9 mouse cellular contexts compared by ENCODE assay signal in genomic region chr5:34538527-34538926, GRCm38 (mm10). TPM values are rescaled to one million over a fixed set of nuclear protein-coding genes. Genes with fewer than 3 reads are reported as not detected.
DNase-seq lines count a peak whose midpoint lies in the region; ATAC-seq and TF ChIP-seq lines count a peak whose summit lies in the region.
"Had no signal": no experiment of that assay in that cellular context is flagged by ENCODE, and none has a peak within 500 bp of the region (broad histone marks: within the 10 kb centered on the region; RNA-seq: fewer than 3 reads in every experiment).

No protein-coding gene starts in this region.

- H3K27ac ChIP-seq in forebrain, postnatal 0 days (ENCODE audit: low read depth, low read length) = no peak overlapping the region
- no peak overlapping the region for H3K27ac ChIP-seq in forebrain, embryonic 11.5 days (ENCODE audit: low read depth, low read length)

- no peak overlapping the region for H3K4me3 ChIP-seq in forebrain, postnatal 0 days (ENCODE audit: low read depth, low read length)
- no peak overlapping the region for H3K4me3 ChIP-seq in forebrain, embryonic 11.5 days (ENCODE audit: low read depth, low read length)
- H3K4me3 ChIP-seq: myocyte had no signal

- no peak for ATAC-seq in forebrain, postnatal 0 days
- no peak for ATAC-seq in forebrain, embryonic 11.5 days (replicated peaks; ENCODE audit: low FRiP score)
- ATAC-seq in erythroid progenitor cell, adult 5-6 weeks (replicated peaks; ENCODE audit: low FRiP score, poor library complexity, severe bottlenecking) = no peak
- ATAC-seq in monocyte, adult 5-6 weeks (replicated peaks; ENCODE audit: insufficient number of reproducible peaks, low FRiP score, low TSS enrichment, poor library complexity, severe bottlenecking) = no peak

- H3K4me1 ChIP-seq in forebrain, postnatal 0 days (ENCODE audit: insufficient read depth) = no peaks in the 10 kb centered on the region
- H3K4me1 ChIP-seq in forebrain, embryonic 11.5 days (replicated peaks; ENCODE audit: control insufficient read depth, insufficient read depth, low read length) = no peaks in the 10 kb centered on the region

- H3K9ac ChIP-seq in forebrain, postnatal 0 days = no peak overlapping the region
- H3K9ac ChIP-seq in forebrain, embryonic 11.5 days (ENCODE audit: low read length) = no peak overlapping the region

- WGBS in forebrain, postnatal 0 days = 36% methylated on average over 5 of the region's 5 CpGs
- WGBS in forebrain, embryonic 11.5 days = 34% methylated on average over 5 of the region's 5 CpGs

- no peak overlapping the region for H3K4me2 ChIP-seq in forebrain, postnatal 0 days (ENCODE audit: low read depth)
- no peak overlapping the region for H3K4me2 ChIP-seq in forebrain, embryonic 11.5 days (ENCODE audit: low read depth, low read length, severe bottlenecking)

- H3K9me3 ChIP-seq in forebrain, postnatal 0 days (ENCODE audit: low read length) = no peaks in the 10 kb centered on the region
- no peaks in the 10 kb centered on the region for H3K9me3 ChIP-seq in forebrain, embryonic 11.5 days (ENCODE audit: control insufficient read depth, low read length)

- peak; percentile 24 for TF ChIP-seq CTCF in forebrain, postnatal 0 days (IDR thresholded peaks at IDR 0.05; ENCODE audit: low read depth)

- no peaks in the 10 kb centered on the region for H3K36me3 ChIP-seq in forebrain, postnatal 0 days (ENCODE audit: insufficient read depth)
- no peaks in the 10 kb centered on the region for H3K36me3 ChIP-seq in forebrain, embryonic 11.5 days (ENCODE audit: control insufficient read depth, insufficient read depth, low read length)

- DNase-seq in forebrain, postnatal 0 days = no peak
- no peak for DNase-seq in forebrain, embryonic 11.5 days (ENCODE audit: low spot score)
- DNase-seq in A20 (ENCODE audit: low read depth, low spot score) = peak; percentile 57
- DNase-seq in embryo, embryonic 11 days = peak; percentile 38
- DNase-seq in mesoderm, embryonic 11.5 days (ENCODE audit: low read depth, low spot score) = peak; percentile 13
- no peak for DNase-seq in frontal cortex, postnatal 25 days (ENCODE audit: low spot score in 2 of 2)

- H3K27me3 ChIP-seq in forebrain, postnatal 0 days (ENCODE audit: insufficient read depth, low read length) = no peaks in the 10 kb centered on the region
- no peaks in the 10 kb centered on the region for H3K27me3 ChIP-seq in forebrain, embryonic 11.5 days (ENCODE audit: control insufficient read depth, insufficient read depth, low read length)

RNA-seq across cellular contexts. Expression of gene Sh3bp2, which starts 12.9 kb away (rescaled TPM):
- total RNA-seq in forebrain, postnatal 0 days (2014; rRNA removed) = 37.6 and 43.7 TPM in 2 replicates
- polyA plus RNA-seq in forebrain, postnatal 0 days (2015; fragmentation: Nextera tagmentation; extraction: Ambion mirVana) = 21.5 and 21.8 TPM in 2 replicates
- 10.4 and 10.7 TPM in 2 replicates for polyA plus RNA-seq in forebrain, embryonic 11.5 days (2014; fragmentation: Nextera tagmentation; extraction: Ambion mirVana)
- 1.7 and 4.3 TPM in 2 replicates for total RNA-seq in erythroid progenitor cell, adult 5-6 weeks (2015; ENCODE audit: low replicate concordance)
- 3.9 and 6.0 TPM in 2 replicates for total RNA-seq in erythroid progenitor cell, adult 5-6 weeks (2017; ENCODE audit: low replicate concordance)
- 80.1 to 108 TPM (median 88.7 TPM) in 3 replicates for total RNA-seq in monocyte, adult 5-6 weeks (2017)

RNA-seq across cellular contexts. Expression of gene Tnip2, which starts 24.7 kb away (rescaled TPM):
- 7.2 and 9.7 TPM in 2 replicates for total RNA-seq in forebrain, postnatal 0 days (2014; rRNA removed)
- polyA plus RNA-seq in forebrain, postnatal 0 days (2015; fragmentation: Nextera tagmentation; extraction: Ambion mirVana) = 4.9 and 9.4 TPM in 2 replicates
- polyA plus RNA-seq in forebrain, embryonic 11.5 days (2014; fragmentation: Nextera tagmentation; extraction: Ambion mirVana) = 5.3 and 5.6 TPM in 2 replicates
- total RNA-seq in erythroid progenitor cell, adult 5-6 weeks (2015; ENCODE audit: low replicate concordance) = 3.2 TPM in 1 of 2 replicates, not detected in the other
- total RNA-seq in erythroid progenitor cell, adult 5-6 weeks (2017; ENCODE audit: low replicate concordance) = 0.23 and 7.4 TPM in 2 replicates
- 62.3 to 78.2 TPM (median 78.0 TPM) in 3 replicates for total RNA-seq in monocyte, adult 5-6 weeks (2017)

RNA-seq across cellular contexts. Expression of gene Add1, which starts 34.9 kb away (rescaled TPM):
- total RNA-seq in forebrain, postnatal 0 days (2014; rRNA removed) = 270 and 334 TPM in 2 replicates
- polyA plus RNA-seq in forebrain, postnatal 0 days (2015; fragmentation: Nextera tagmentation; extraction: Ambion mirVana) = 165 and 175 TPM in 2 replicates
- polyA plus RNA-seq in forebrain, embryonic 11.5 days (2014; fragmentation: Nextera tagmentation; extraction: Ambion mirVana) = 202 and 238 TPM in 2 replicates
- 547 and 570 TPM in 2 replicates for total RNA-seq in erythroid progenitor cell, adult 5-6 weeks (2015; ENCODE audit: low replicate concordance)
- 969 and 1,003 TPM in 2 replicates for total RNA-seq in erythroid progenitor cell, adult 5-6 weeks (2017; ENCODE audit: low replicate concordance)
- total RNA-seq in monocyte, adult 5-6 weeks (2017) = 174 to 248 TPM (median 209 TPM) in 3 replicates

Comparison
In these comparisons a context has a peak if more than half of its experiments do, and no peak if none do; other contexts are left out.
1. DNase-seq: peak in A20 (single experiment), embryo, embryonic 11 days (single experiment) and mesoderm, embryonic 11.5 days (single experiment); none in forebrain, postnatal 0 days (single experiment), forebrain, embryonic 11.5 days (single experiment) and frontal cortex, postnatal 25 days (0 of 2).